Mouse (Mus musculus) lung, embryonic 15.5 days (tissue): ENCODE results near the gene Arhgef40. TPM values are rescaled to one million over a fixed set of nuclear protein-coding genes. Genes with fewer than 3 reads are reported as not detected.
"Not testable (repeated sequence)": the region's sequence is repeated elsewhere in the genome, so short reads cannot be mapped to it uniquely, and the experiment has no call there.

Experiments used
- ATAC-seq: fragments of 200-750 bp; cut with Nextera tagmentation; 2 replicates; pipeline ENCODE4 v1.8.0; 2017; ENCODE audit warnings: moderate number of reproducible peaks, borderline replicate concordance; ENCODE audit not compliant: low FRiP score, low TSS enrichment; ENCODE audit errors: extremely low read depth
- H3K27ac ChIP-seq: fragments of 300-500 bp; sonication (generic); 2 replicates; pipeline ENCODE4 v1.5.1; 2015; ENCODE audit warnings: moderate library complexity, mild to moderate bottlenecking, inconsistent platforms
- H3K27me3 ChIP-seq: fragments of 300-500 bp; sonication (generic); 2 replicates; pipeline ENCODE4 v1.6.1; 2015; ENCODE audit warnings: inconsistent platforms
- H3K36me3 ChIP-seq: fragments of 300-500 bp; sonication (generic); 2 replicates; pipeline ENCODE4 v1.6.1; 2015; ENCODE audit warnings: inconsistent platforms
- H3K4me1 ChIP-seq: fragments of 300-500 bp; sonication (generic); 2 replicates; pipeline ENCODE4 v1.6.1; 2015; ENCODE audit warnings: inconsistent platforms
- H3K4me2 ChIP-seq: fragments of 300-500 bp; sonication (generic); 2 replicates; pipeline ENCODE4 v1.6.1; 2015; ENCODE audit warnings: inconsistent platforms, mild to moderate bottlenecking, moderate library complexity
- H3K4me3 ChIP-seq: fragments of 300-500 bp; sonication (generic); 2 replicates; pipeline ENCODE4 v1.5.1; 2015; ENCODE audit warnings: mild to moderate bottlenecking, inconsistent platforms
- H3K9ac ChIP-seq: fragments of 300-500 bp; sonication (generic); 2 replicates; pipeline ENCODE4 v1.6.1; 2015; ENCODE audit warnings: inconsistent platforms
- H3K9me3 ChIP-seq: fragments of 300-500 bp; sonication (generic); 2 replicates; pipeline ENCODE4 v1.6.1; 2016; ENCODE audit warnings: inconsistent platforms
- WGBS: fragments of 180-500 bp; shearing (Covaris S2); methylation state at CpG from one replicate; pipeline ENCODE4 v1.1.7; 2015; 5-methylcytosine and 5-hydroxymethylcytosine counted together
- polyA plus RNA-seq: library from polyadenylated mRNA; unstranded; fragments of >200 nt; fragmentation: Nextera tagmentation; extraction: Ambion mirVana; gene quantifications from 2 replicates; pipeline ENCODE4 v1.2.1, GENCODE M21; 2015

The Arhgef40 gene
- polyA plus RNA-seq, 1 experiment from 2014 or later, result 105 TPM

- Histone ChIP-seq H3K4me2 (peak overlapping the region; percentile 67), H3K9ac (no peak overlapping the region), H3K27me3 (no peaks in the 10 kb centered on the region), H3K36me3 (no peaks in the 10 kb centered on the region), H3K4me1 (peaks cover 40% of the 10 kb centered on the region), H3K9me3 (no peaks in the 10 kb centered on the region), H3K27ac (peak overlapping the region; percentile 99), H3K4me3 (peak overlapping the region; percentile 60)
- WGBS, result 51% methylated on average over 4 of the region's 4 CpGs
- no peak for ATAC-seq
Measured at GRCm38 (mm10) chr14:52021138-52021529, 36.6 kb downstream of the Arhgef40 start.

- Histone ChIP-seq H3K27me3 (no peaks in the 10 kb centered on the region), H3K36me3 (no peaks in the 10 kb centered on the region), H3K4me3 (no peak overlapping the region), H3K9me3 (no peaks in the 10 kb centered on the region), H3K9ac (no peak overlapping the region), H3K4me2 (no peak overlapping the region), H3K4me1 (peaks cover 35% of the 10 kb centered on the region), H3K27ac (peak overlapping the region; percentile 99; the same call in 1 of the 2 replicates)
- no peak for ATAC-seq
- WGBS, result 86% methylated on average over 8 of the region's 8 CpGs
Measured at GRCm38 (mm10) chr14:52021568-52022212, 37.2 kb downstream of the Arhgef40 start.

- Histone ChIP-seq H3K4me1 (peaks cover 34% of the 10 kb centered on the region), H3K9ac (0 out of 2 replicates have a peak overlapping the region, but pooled peaks have one; percentile 13), H3K9me3 (no peaks in the 10 kb centered on the region), H3K36me3 (no peaks in the 10 kb centered on the region), H3K27ac (peak overlapping the region; percentile 78), H3K4me3 (peak overlapping the region; percentile 34; the same call in 1 of the 2 replicates), H3K27me3 (no peaks in the 10 kb centered on the region), H3K4me2 (peak overlapping the region; percentile 61)
- no peak for ATAC-seq
- WGBS, result 56% methylated on average over 3 of the region's 3 CpGs
Measured at GRCm38 (mm10) chr14:52022244-52022708, 37.8 kb downstream of the Arhgef40 start.

- H3K27ac ChIP-seq, result peak overlapping the region; percentile 78
- H3K4me1 ChIP-seq, result peaks cover 34% of the 10 kb centered on the region
- peak overlapping the region; percentile 13; the same call in 1 of the 2 replicates for H3K9ac ChIP-seq
- H3K4me3 ChIP-seq, result peak overlapping the region; percentile 34
- H3K27me3 ChIP-seq, result no peaks in the 10 kb centered on the region
- peak; percentile 40 for ATAC-seq
- H3K4me2 ChIP-seq, result peak overlapping the region; percentile 61
- H3K9me3 ChIP-seq, result no peaks in the 10 kb centered on the region
- WGBS, result 4% methylated on average over 23 of the region's 23 CpGs
- H3K36me3 ChIP-seq, result no peaks in the 10 kb centered on the region
Measured at GRCm38 (mm10) chr14:52022709-52023459, 38.4 kb downstream of the Arhgef40 start.

GRCm38 (mm10) chr14:52024133-52024532 lies 39.6 kb downstream of the Arhgef40 start:
- no peak for ATAC-seq
- no peaks in the 10 kb centered on the region for H3K27me3 ChIP-seq
- H3K9ac ChIP-seq, result no peak overlapping the region
- H3K27ac ChIP-seq, result no peak overlapping the region
- peaks cover 24% of the 10 kb centered on the region for H3K4me1 ChIP-seq
- 76% methylated on average over 2 of the region's 2 CpGs for WGBS
- H3K4me3 ChIP-seq, result no peak overlapping the region
- H3K9me3 ChIP-seq, result no peaks in the 10 kb centered on the region
- no peaks in the 10 kb centered on the region for H3K36me3 ChIP-seq
- H3K4me2 ChIP-seq, result no peak overlapping the region

- no peak overlapping the region for H3K4me3 ChIP-seq
- no peaks in the 10 kb centered on the region for H3K9me3 ChIP-seq
- no peak overlapping the region for H3K4me2 ChIP-seq
- H3K9ac ChIP-seq, result no peak overlapping the region
- H3K36me3 ChIP-seq, result no peaks in the 10 kb centered on the region
- no peaks in the 10 kb centered on the region for H3K27me3 ChIP-seq
- 76% methylated on average over 4 of the region's 4 CpGs for WGBS
- peaks cover 17% of the 10 kb centered on the region for H3K4me1 ChIP-seq
- H3K27ac ChIP-seq, result no peak overlapping the region
- ATAC-seq, result no peak
Measured at GRCm38 (mm10) chr14:52026342-52026741, 41.8 kb downstream of the Arhgef40 start.

GRCm38 (mm10) chr14:52035926-52036325 lies 51.4 kb downstream of the Arhgef40 start:
- Histone ChIP-seq H3K4me2 (no peak overlapping the region), H3K27me3 (no peaks in the 10 kb centered on the region), H3K9ac (no peak overlapping the region), H3K4me1 (no peaks in the 10 kb centered on the region), H3K4me3 (no peak overlapping the region), H3K27ac (no peak overlapping the region), H3K9me3 (no peaks in the 10 kb centered on the region), H3K36me3 (no peaks in the 10 kb centered on the region)
- ATAC-seq, result no peak
- WGBS, result 52% methylated on average over 6 of the region's 6 CpGs

- H3K9ac ChIP-seq, result no peak overlapping the region
- ATAC-seq, result no peak
- H3K27me3 ChIP-seq, result no peaks in the 10 kb centered on the region
Measured at GRCm38 (mm10) chr14:52039332-52039731, 54.8 kb downstream of the Arhgef40 start.

GRCm38 (mm10) chr14:52042359-52042758 lies 57.8 kb downstream of the Arhgef40 start, which contains the start of gene Olfr221:
Gene Olfr221 (minus strand): TSS chr14:52042459.
- H3K9me3 ChIP-seq, H3K27ac ChIP-seq, H3K36me3 ChIP-seq, H3K4me1 ChIP-seq, H3K4me2 ChIP-seq, H3K27me3 ChIP-seq, H3K9ac ChIP-seq, ATAC-seq, H3K4me3 ChIP-seq: not testable (repeated sequence)
- 41% methylated on average over 3 of the region's 3 CpGs for WGBS

More at GRCm38 (mm10) chr14:52039332-52039731, 54.8 kb downstream of the Arhgef40 start:
- Histone ChIP-seq H3K4me3 (no peak overlapping the region), H3K9me3 (no peaks in the 10 kb centered on the region), H3K27ac (no peak overlapping the region), H3K4me2 (no peak overlapping the region), H3K36me3 (no peaks in the 10 kb centered on the region), H3K4me1 (no peaks in the 10 kb centered on the region)
- 71% methylated on average over 5 of the region's 5 CpGs for WGBS

GRCm38 (mm10) chr14:52043446-52043845 lies 58.9 kb downstream of the Arhgef40 start:
- ATAC-seq, result no peak
- no peak overlapping the region for H3K27ac ChIP-seq
- H3K4me2 ChIP-seq, result no peak overlapping the region
- no peaks in the 10 kb centered on the region for H3K36me3 ChIP-seq
- 0 out of 2 replicates have a peak, but pooled peaks cover 3% of the 10 kb centered on the region for H3K4me1 ChIP-seq
- 65% methylated on average over 6 of the region's 6 CpGs for WGBS
- no peak overlapping the region for H3K9ac ChIP-seq
- no peaks in the 10 kb centered on the region for H3K9me3 ChIP-seq
- no peak overlapping the region for H3K4me3 ChIP-seq
- no peaks in the 10 kb centered on the region for H3K27me3 ChIP-seq

- Histone ChIP-seq H3K4me2 (0 out of 2 replicates have a peak overlapping the region, but pooled peaks have one; percentile 9), H3K36me3 (no peaks in the 10 kb centered on the region), H3K27ac (no peak overlapping the region), H3K27me3 (no peaks in the 10 kb centered on the region), H3K4me1 (0 out of 2 replicates have a peak, but pooled peaks cover 3% of the 10 kb centered on the region), H3K9ac (no peak overlapping the region), H3K4me3 (no peak overlapping the region), H3K9me3 (no peaks in the 10 kb centered on the region)
- WGBS, result 5% methylated on average over 8 of the region's 8 CpGs
- peak; percentile 52; the same call in 1 of the 2 replicates for ATAC-seq
Measured at GRCm38 (mm10) chr14:52044901-52045678, 60.6 kb downstream of the Arhgef40 start.
